Mouse (Mus musculus) lung, embryonic 14.5 days (tissue): ENCODE data around the gene P2rx2. TPM values are rescaled to one million over a fixed set of nuclear protein-coding genes. Genes with fewer than 3 reads are reported as not detected.

ENCODE experiments used
- ATAC-seq: fragments of 200-750 bp; cut with Nextera tagmentation; 2 replicates; pipeline ENCODE4 v1.8.0; 2017; ENCODE audit warnings: mild to moderate bottlenecking, moderate TSS enrichment, moderate library complexity; ENCODE audit not compliant: insufficient read depth
- DNase-seq: peaks from one replicate; pipeline ENCODE4 v3.0.0-alpha.2; 2015
- H3K27ac ChIP-seq: fragments of 300-500 bp; sonication (generic); 2 replicates; pipeline ENCODE4 v1.5.1; 2014; ENCODE audit warnings: low read depth, mild to moderate bottlenecking, moderate library complexity
- H3K27me3 ChIP-seq: fragments of 300-500 bp; sonication (generic); 2 replicates; pipeline ENCODE4 v1.6.1; 2014; ENCODE audit warnings: low read length, control low read depth; ENCODE audit not compliant: insufficient read depth
- H3K36me3 ChIP-seq: fragments of 300-500 bp; sonication (generic); 2 replicates; pipeline ENCODE4 v1.6.1; 2014; ENCODE audit warnings: control low read depth; ENCODE audit not compliant: insufficient read depth
- H3K4me1 ChIP-seq: fragments of 300-500 bp; sonication (generic); 2 replicates; pipeline ENCODE4 v1.6.1; 2014; ENCODE audit warnings: antibody characterized with exemption, control low read depth; ENCODE audit not compliant: insufficient read depth
- H3K4me2 ChIP-seq: fragments of 300-500 bp; sonication (generic); 2 replicates; pipeline ENCODE4 v1.6.1; 2014; ENCODE audit warnings: mild to moderate bottlenecking
- H3K4me3 ChIP-seq: fragments of 300-500 bp; sonication (generic); 2 replicates; pipeline ENCODE4 v1.5.1; 2014; ENCODE audit warnings: low read depth, low read length
- H3K9ac ChIP-seq: fragments of 300-500 bp; sonication (generic); 2 replicates; pipeline ENCODE4 v1.6.1; 2014
- H3K9me3 ChIP-seq: fragments of 300-500 bp; sonication (generic); 2 replicates; pipeline ENCODE4 v1.6.1; 2016; ENCODE audit warnings: low read depth, low read length, control low read depth
- CTCF ChIP-seq: IDR thresholded peaks from 2 replicates; pipeline ENCODE4 v1.5.1; 2016; ENCODE audit warnings: antibody characterized with exemption, low read depth
- WGBS: fragments of 180-500 bp; shearing (Covaris S2); extraction: QIAGEN DNeasy Blood & Tissue Kit; methylation state at CpG from one replicate; pipeline ENCODE4 v1.1.7; 2014; 5-methylcytosine and 5-hydroxymethylcytosine counted together
- polyA plus RNA-seq: library from polyadenylated mRNA; unstranded; fragments of >200 nt; fragmentation: Nextera tagmentation; extraction: Ambion mirVana; gene quantifications from 2 replicates; pipeline ENCODE4 v1.2.1, GENCODE M21; 2014

P2rx2 gene
- polyA plus RNA-seq: 14.1 and 15.4 TPM in 2 replicates

DNA sequence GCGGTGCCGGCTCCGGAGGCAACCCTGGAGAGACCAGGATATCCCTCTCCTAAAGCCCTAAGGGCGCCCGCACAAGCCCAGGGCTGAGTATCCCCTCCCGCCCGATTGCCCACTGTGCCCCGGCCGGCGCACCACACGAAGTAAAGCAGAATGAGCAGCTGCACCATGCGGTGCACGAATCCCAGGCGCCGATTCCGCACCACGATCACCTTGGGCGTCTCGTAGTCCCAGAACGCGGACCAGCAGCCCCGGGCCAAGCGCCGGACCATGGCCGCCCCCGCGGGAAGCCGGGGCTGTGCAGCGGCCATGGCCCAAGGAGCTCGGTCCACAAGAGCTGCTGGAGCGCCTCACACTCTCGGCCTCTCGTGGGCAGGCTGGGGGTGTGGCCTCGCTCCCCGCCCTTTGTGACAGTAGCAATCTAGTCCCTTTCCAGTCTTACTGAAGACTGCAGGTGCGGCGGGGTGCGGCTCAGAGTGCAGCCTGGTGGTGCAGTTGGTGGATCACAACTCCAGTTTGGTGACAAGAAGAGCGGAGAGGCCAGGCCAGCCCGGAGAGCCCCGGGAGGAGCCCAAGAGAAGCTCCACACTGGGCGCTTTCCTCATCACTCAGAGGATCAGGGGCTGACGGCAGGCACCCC is at the start of gene P2rx2:
Gene P2rx2 (minus strand): TSS at position 565 of the 637 bp plus-strand sequence.
- Histone ChIP-seq H3K4me3 (peak within 1 kb of the TSS; percentile 44), H3K4me1 (no peaks in the 10 kb centered on the region), H3K27ac (peak within 1 kb of the TSS; percentile 64), H3K27me3 (peaks cover 20% of the 10 kb centered on the region), H3K36me3 (peaks cover 9% of the 10 kb centered on the region), H3K4me2 (peak within 1 kb of the TSS; percentile 85), H3K9ac (peak within 1 kb of the TSS; percentile 54), H3K9me3 (no peaks in the 10 kb centered on the region)
- ATAC-seq (peak; percentile 57), DNase-seq (peak; percentile 68)
- TF ChIP-seq CTCF: no peak
- 2% methylated on average over 43 of the region's 43 CpGs for WGBS

DNA sequence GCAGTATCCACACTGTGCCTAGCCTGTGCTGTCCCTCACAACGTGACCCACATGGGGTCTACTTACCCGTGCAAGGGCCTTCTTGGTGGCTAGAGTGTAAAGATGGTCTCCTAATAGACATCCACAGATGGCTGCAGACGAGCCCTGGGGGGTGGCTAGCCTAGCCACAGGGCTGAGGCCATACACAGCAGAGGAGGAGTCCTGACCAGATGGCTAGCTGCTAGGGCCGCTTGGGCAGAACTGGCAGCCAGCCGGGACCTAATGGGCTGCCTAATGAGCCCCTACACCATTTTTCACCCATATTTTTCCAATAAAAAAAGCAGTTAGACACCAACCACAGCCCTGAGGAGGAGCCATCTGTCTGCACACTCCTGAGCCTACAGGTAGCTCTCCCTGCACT is 49.7 kb upstream of the P2rx2 start:
- DNase-seq: no peak
- no peak; the same call in 1 of the 2 replicates for ATAC-seq
- WGBS: 81% methylated on average over 5 of the region's 5 CpGs

DNA sequence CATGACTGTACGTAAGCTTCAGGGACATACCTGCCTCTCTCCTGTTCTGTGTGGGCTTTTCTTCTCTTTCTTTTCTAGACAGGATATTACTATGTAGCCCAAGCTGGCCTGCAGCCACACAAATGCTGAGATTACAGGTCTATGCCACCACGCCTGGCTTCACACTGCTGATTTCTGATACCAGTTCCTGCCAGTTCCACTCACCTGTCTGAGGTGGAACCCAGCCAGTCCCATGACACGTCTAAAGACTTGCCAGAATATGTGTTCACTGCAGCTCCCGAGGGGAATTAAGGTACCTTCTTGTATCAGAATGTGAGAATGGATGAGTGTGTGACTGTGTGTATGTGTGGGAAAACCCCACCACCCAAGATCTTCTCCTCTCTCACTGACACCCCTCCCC is 47.6 kb upstream of the P2rx2 start:
- Histone ChIP-seq H3K4me3 (no peak overlapping the region), H3K9me3 (no peaks in the 10 kb centered on the region), H3K4me2 (no peak overlapping the region), H3K36me3 (no peaks in the 10 kb centered on the region), H3K9ac (no peak overlapping the region), H3K27ac (no peak overlapping the region), H3K27me3 (peaks cover 3% of the 10 kb centered on the region; the same call in 1 of the 2 replicates), H3K4me1 (no peaks in the 10 kb centered on the region)
- no peak for TF ChIP-seq CTCF
- no peak for ATAC-seq
- WGBS: 77% methylated on average over 4 of the region's 4 CpGs
- DNase-seq: no peak

More for the DNA sequence above, 49.7 kb upstream of the P2rx2 start:
- H3K9ac ChIP-seq: no peak overlapping the region
- no peak overlapping the region for H3K27ac ChIP-seq
- H3K4me1 ChIP-seq: no peaks in the 10 kb centered on the region
- H3K4me3 ChIP-seq: no peak overlapping the region
- H3K9me3 ChIP-seq: no peaks in the 10 kb centered on the region
- H3K4me2 ChIP-seq: no peak overlapping the region
- H3K36me3 ChIP-seq: no peaks in the 10 kb centered on the region
- TF ChIP-seq CTCF: no peak
- no peaks in the 10 kb centered on the region for H3K27me3 ChIP-seq

DNA sequence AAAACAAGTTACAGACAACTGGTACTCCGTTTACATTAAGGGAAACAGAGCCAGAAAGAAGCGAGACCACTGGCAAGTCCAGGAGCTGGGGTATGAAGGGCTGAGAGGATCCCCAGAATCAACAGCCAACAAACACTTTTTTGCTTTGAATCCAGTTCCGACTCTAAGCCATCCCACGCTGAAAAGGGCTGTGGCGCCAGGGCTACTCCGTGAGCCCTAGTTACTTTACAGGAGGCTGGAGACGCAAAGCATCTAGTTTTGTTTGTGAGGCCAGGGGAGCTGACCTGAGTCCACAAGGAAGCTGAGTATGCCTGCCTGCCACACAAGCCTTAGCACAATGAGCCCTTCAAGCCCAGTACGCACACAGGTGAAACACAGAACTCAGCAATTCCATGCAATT is 44.3 kb upstream of the P2rx2 start:
- Histone ChIP-seq H3K27ac (no peak overlapping the region), H3K4me1 (no peaks in the 10 kb centered on the region), H3K27me3 (peaks cover 4% of the 10 kb centered on the region; the same call in 1 of the 2 replicates), H3K4me2 (peak overlapping the region; percentile 69), H3K36me3 (no peaks in the 10 kb centered on the region), H3K4me3 (peak overlapping the region; percentile 56), H3K9ac (peak overlapping the region; percentile 63), H3K9me3 (no peaks in the 10 kb centered on the region)
- no peak for TF ChIP-seq CTCF
- WGBS: 13% methylated on average over 8 of the region's 8 CpGs
- ATAC-seq (peak; percentile 3; the same call in 1 of the 2 replicates), DNase-seq (peak; percentile 8)

DNA sequence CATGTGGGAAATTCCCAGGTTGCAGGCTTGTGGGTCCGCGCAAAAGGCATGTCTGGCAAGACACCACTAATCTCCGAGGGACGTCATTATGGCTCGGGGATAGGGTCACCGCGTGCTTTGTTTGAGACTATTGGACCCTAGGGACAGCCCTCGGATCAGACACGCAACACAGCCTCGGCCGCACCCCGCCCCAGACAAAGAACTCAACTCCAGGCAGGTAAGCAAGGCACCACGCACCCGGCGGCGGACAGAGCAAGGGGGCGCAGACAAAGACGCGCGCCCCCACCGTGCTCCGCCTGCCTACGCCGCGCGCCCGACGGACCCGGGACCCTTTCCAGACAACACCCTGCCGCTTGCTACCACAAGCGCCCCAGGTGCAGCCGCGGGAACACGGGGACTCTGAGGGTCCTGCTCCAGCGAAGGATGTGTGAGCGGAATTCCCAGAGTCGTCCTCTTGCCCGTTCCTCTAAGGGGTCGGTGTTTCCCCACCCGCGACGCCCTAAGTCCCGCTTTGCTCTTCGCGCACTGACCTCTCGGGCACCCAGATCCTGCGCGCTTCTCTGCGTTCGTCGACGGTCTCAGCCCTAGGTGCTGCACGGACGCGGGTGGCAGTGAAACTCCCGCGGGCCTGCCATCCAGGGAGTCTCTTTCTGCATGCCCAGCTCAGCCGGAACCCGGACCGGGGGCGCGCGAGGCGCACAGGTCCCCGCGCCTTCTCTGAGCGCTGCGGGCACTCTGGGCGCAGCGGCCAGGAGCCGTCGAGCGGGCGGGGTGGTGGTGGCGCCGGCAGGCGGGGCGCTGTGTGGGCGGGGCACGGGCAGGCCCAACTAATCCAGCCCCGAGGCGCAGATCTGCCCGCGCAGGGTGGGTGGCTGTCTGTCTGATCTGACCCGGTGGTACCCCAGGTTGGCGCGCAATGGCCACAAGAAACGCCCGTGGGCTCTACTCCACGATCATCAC is 43.6 kb upstream of the P2rx2 start:
- Histone ChIP-seq H3K27me3 (peaks cover 4% of the 10 kb centered on the region; the same call in 1 of the 2 replicates), H3K9me3 (no peaks in the 10 kb centered on the region), H3K4me1 (no peaks in the 10 kb centered on the region), H3K4me3 (peak overlapping the region; percentile 56), H3K36me3 (no peaks in the 10 kb centered on the region), H3K27ac (no peak overlapping the region), H3K9ac (peak overlapping the region; percentile 63), H3K4me2 (peak overlapping the region; percentile 69)
- DNase-seq (peak; percentile 84), ATAC-seq (peak; percentile 93)
- WGBS: under 1% methylated on average over 90 of the region's 90 CpGs
- TF ChIP-seq CTCF: no peak

DNA sequence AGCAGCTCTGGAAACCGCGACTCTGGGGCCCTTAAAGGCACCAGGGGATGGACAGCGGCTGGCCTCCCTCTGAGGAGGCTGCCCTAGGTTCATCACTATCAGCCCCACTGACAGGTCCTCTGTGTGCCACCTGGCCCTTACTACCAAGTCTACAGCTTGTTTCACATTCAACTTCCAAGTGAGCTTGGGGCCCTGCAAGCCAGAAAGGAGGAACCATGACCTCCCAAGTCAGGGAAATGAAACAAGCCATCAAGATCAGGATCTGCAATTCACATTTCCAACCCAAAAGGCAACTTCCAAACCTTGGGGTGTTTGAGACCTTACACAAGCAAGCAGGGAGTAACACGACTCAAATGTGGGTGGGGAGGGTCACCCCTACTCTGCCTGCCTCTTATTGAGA is 42.3 kb upstream of the P2rx2 start:
- WGBS: 39% methylated on average over 4 of the region's 4 CpGs

DNA sequence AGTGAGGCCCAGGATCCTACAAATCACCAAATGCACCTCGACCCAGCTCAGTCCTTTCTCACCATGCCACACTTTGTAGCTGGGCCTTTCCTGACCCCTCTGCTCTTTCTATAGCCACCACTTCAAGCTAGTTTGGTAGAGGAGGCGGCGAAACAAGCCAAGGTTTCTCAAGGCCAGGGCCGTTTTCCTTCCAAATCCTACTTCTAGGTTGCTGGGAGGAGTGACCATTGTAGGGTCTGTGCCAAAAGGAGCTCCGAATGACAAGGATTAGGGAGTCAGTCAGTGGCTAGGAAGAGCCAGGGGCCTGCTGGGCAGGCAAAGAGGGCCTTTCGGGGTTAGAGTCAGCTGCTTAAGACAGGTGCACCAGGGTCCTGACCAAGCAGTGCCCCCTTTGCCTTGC is 41.5 kb upstream of the P2rx2 start:
- Histone ChIP-seq H3K4me1 (no peaks in the 10 kb centered on the region), H3K27me3 (peaks cover 4% of the 10 kb centered on the region; the same call in 1 of the 2 replicates), H3K9ac (no peak overlapping the region), H3K27ac (no peak overlapping the region), H3K4me2 (no peak overlapping the region), H3K9me3 (no peaks in the 10 kb centered on the region), H3K4me3 (no peak overlapping the region), H3K36me3 (0 out of 2 replicates have a peak, but pooled peaks cover under 1% of the 10 kb centered on the region)
- 75% methylated on average over 6 of the region's 6 CpGs for WGBS
- no peak for TF ChIP-seq CTCF
- ATAC-seq: no peak
- DNase-seq: no peak

More for the DNA sequence above, 42.3 kb upstream of the P2rx2 start:
- no peaks in the 10 kb centered on the region for H3K36me3 ChIP-seq
- no peak overlapping the region for H3K4me3 ChIP-seq
- no peak for TF ChIP-seq CTCF
- peaks cover 4% of the 10 kb centered on the region; the same call in 1 of the 2 replicates for H3K27me3 ChIP-seq
- DNase-seq: no peak
- H3K4me2 ChIP-seq: peak overlapping the region; percentile 69
- no peak overlapping the region for H3K27ac ChIP-seq
- no peak overlapping the region for H3K9ac ChIP-seq
- ATAC-seq: no peak
- no peaks in the 10 kb centered on the region for H3K4me1 ChIP-seq
- no peaks in the 10 kb centered on the region for H3K9me3 ChIP-seq
